8 mouse cellular contexts compared by ENCODE assay signal in genomic region chr8:121841242-121841641, GRCm38 (mm10). TPM values are rescaled to one million over a fixed set of nuclear protein-coding genes. Genes with fewer than 3 reads are reported as not detected.
A peak's percentile ranks its signal among the peaks of the same experiment; 100 is the strongest.
DNase-seq lines count a peak whose midpoint lies in the region; ATAC-seq lines count a peak whose summit lies in the region.

No protein-coding gene starts in this region.

- no peaks in the 10 kb centered on the region for H3K4me1 ChIP-seq in midbrain, embryonic 11.5 days (ENCODE audit: control insufficient read depth, insufficient read depth, low read length)
- H3K4me1 ChIP-seq in midbrain, embryonic 15.5 days: no peaks in the 10 kb centered on the region
- no peaks in the 10 kb centered on the region for H3K4me1 ChIP-seq in liver, embryonic 12.5 days

- 0 out of 2 replicates have a peak, but pooled peaks have one; percentile 46 for ATAC-seq in midbrain, embryonic 11.5 days (ENCODE audit: low FRiP score)
- no peak for ATAC-seq in midbrain, embryonic 15.5 days (replicated peaks)
- peak; percentile 81 for ATAC-seq in activated CD4-positive, CD25-positive, alpha-beta regulatory T cell, adult 4 months
- peak; percentile 52 for ATAC-seq in liver, embryonic 12.5 days

- WGBS in midbrain, embryonic 11.5 days: 45% methylated on average over 8 of the region's 8 CpGs
- WGBS in midbrain, embryonic 15.5 days: 49% methylated on average over 8 of the region's 8 CpGs
- WGBS in liver, embryonic 12.5 days (ENCODE audit: insufficient replicate concordance): 38% methylated on average over 8 of the region's 8 CpGs

- no peak overlapping the region for H3K4me3 ChIP-seq in midbrain, embryonic 11.5 days (ENCODE audit: low read depth, low read length)
- H3K4me3 ChIP-seq in midbrain, embryonic 15.5 days: no peak overlapping the region
- no peak overlapping the region for H3K4me3 ChIP-seq in liver, embryonic 12.5 days

- no peaks in the 10 kb centered on the region for H3K27me3 ChIP-seq in midbrain, embryonic 11.5 days (ENCODE audit: control insufficient read depth, insufficient read depth, low read length)
- no peaks in the 10 kb centered on the region for H3K27me3 ChIP-seq in midbrain, embryonic 15.5 days (replicated peaks)
- H3K27me3 ChIP-seq in liver, embryonic 12.5 days (replicated peaks): no peaks in the 10 kb centered on the region

- peak; percentile 97 for DNase-seq in midbrain, embryonic 11.5 days (ENCODE audit: low spot score, missing footprints)
- peak; percentile 56 for DNase-seq in embryo, embryonic 10.5 days (ENCODE audit: low spot score)
- DNase-seq in kidney, adult 8-10 months: peak; percentile 28 to 54
- DNase-seq in right cerebral cortex, postnatal 10 days (ENCODE audit: low spot score in 2 of 2): peak; percentile 66 to 71
- DNase-seq in adipocyte (ENCODE audit: low spot score): no peak

- H3K4me2 ChIP-seq in midbrain, embryonic 11.5 days: no peak overlapping the region
- no peak overlapping the region for H3K4me2 ChIP-seq in midbrain, embryonic 15.5 days
- H3K4me2 ChIP-seq in liver, embryonic 12.5 days: no peak overlapping the region

- no peak overlapping the region for H3K9ac ChIP-seq in midbrain, embryonic 11.5 days (ENCODE audit: low read length)
- H3K9ac ChIP-seq in midbrain, embryonic 15.5 days: no peak overlapping the region
- no peak overlapping the region for H3K9ac ChIP-seq in liver, embryonic 12.5 days

- H3K9me3 ChIP-seq in midbrain, embryonic 11.5 days (ENCODE audit: control insufficient read depth, low read length): no peaks in the 10 kb centered on the region
- no peaks in the 10 kb centered on the region for H3K9me3 ChIP-seq in midbrain, embryonic 15.5 days
- no peaks in the 10 kb centered on the region for H3K9me3 ChIP-seq in liver, embryonic 12.5 days (replicated peaks)

- H3K36me3 ChIP-seq in midbrain, embryonic 11.5 days (ENCODE audit: control insufficient read depth, insufficient read depth, low read length): no peaks in the 10 kb centered on the region
- H3K36me3 ChIP-seq in midbrain, embryonic 15.5 days (replicated peaks): no peaks in the 10 kb centered on the region
- peaks cover 38% of the 10 kb centered on the region for H3K36me3 ChIP-seq in liver, embryonic 12.5 days

- H3K27ac ChIP-seq in midbrain, embryonic 11.5 days (ENCODE audit: low read depth, low read length): no peak overlapping the region
- no peak overlapping the region for H3K27ac ChIP-seq in midbrain, embryonic 15.5 days
- H3K27ac ChIP-seq in liver, embryonic 12.5 days: no peak overlapping the region

RNA-seq across cellular contexts. Expression of gene Klhdc4, which starts 11.9 kb away (rescaled TPM):
- 49.4 and 52.9 TPM in 2 replicates for polyA plus RNA-seq in midbrain, embryonic 11.5 days (2014; fragmentation: Nextera tagmentation; extraction: Ambion mirVana)
- polyA plus RNA-seq in midbrain, embryonic 15.5 days (2015; fragmentation: Nextera tagmentation; extraction: Ambion mirVana): 49.6 and 52.3 TPM in 2 replicates
- polyA plus RNA-seq in activated CD4-positive, CD25-positive, alpha-beta regulatory T cell, adult 4 months (2017; shearing (Covaris generic)): 10 to 100 TPM; 17.7 to 18.6 TPM
- 34.1 and 36.2 TPM in 2 replicates for polyA plus RNA-seq in liver, embryonic 12.5 days (2016; fragmentation: Nextera tagmentation; extraction: Ambion mirVana)
